Mouse (Mus musculus): ENCODE results near the gene Gm10382.
"Not testable (repeated sequence)": the region's sequence is repeated elsewhere in the genome, so short reads cannot be mapped to it uniquely, and the experiment has no call there.

Gene Gm10382

DNA sequence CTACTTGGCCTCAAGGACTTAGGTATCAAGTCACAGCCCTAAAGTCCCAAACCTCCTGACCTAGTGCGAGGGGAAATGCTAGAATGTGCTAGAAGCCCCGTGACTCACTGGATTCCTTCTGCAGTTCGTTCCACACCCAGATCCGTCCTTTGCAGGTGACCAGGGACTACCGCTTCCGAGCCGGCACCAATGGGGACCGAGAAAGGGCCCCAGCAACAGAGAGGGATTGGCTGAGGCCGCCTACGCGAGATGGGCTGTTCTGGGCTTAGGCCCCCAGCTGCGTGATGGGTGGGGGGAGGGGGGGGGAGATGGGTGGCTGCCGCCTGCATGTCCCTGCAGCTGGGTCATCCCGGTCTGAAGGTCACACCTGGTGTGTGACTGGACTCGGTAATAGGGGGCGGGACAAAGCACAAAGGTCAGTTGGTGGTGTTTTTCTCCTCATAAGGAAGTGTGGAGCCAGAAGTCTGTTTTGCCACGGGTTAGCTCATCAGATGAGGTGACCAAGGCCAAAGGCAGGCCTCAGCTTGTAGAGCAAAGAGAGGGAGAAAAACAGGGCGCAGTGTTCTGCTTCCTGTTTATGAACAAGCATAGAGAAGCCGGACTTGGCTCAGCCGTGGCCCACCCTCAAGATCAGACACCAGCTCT lies 4.0 kb downstream of the Gm10382 start:
- in situ Hi-C loops (cut with MboI, MseI): no loop called here

DNA sequence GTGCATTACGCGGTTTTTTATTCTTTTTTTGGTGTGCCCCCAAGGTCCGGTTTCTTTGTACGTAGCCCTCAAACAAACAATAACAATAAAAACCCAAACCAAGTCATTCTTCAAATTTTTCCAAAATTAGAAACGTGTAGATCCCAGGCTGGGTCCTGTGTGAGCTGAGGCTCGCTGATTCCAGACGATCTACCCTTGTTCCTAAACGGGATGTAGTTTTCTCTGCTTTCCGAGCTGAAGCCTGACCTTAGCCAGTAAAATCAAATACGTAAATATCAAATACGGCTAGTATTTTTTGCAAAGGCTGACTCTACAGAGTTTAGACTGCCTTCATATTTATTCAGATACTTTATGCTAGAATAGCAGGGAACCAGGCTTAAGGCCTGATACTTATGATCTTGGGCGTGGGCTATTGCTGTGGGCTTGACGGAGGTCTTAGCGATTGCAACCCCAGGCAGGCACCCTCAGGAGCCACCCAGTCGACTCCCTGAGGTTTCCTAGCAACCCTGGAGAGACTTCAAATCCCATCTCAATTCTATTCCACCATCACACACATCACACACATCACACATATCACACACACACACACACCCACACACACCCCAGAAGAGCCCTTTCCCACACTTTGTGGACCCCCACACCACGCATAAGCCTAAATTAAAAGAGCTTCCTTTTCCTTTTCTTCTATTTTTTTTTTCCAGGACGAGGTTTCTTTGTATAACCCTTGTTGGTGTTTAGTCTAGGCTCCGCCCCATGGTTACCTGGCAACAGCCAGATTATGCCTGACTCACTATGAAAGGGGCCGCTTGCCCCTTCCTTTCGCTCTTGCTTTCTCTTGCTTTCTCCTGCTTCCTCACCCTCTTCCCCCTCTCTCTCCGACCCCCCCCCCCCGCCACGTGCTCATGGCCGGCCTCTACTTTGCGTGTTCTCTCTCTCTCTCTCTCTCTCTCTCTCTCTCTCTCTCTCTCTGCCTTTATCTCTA lies 4.8 kb downstream of the Gm10382 start:
- in situ Hi-C loops (cut with MboI, MseI): no loop called here

- in situ Hi-C loops (cut with MboI, MseI): no loop called here
Observed at GRCm38 (mm10) chr5:125395008-125395407, 5.9 kb downstream of the Gm10382 start.

GRCm38 (mm10) chr5:125400903-125401302 lies 11.8 kb downstream of the Gm10382 start:
- in situ Hi-C loops (cut with MboI, MseI): no loop called here

- in situ Hi-C loops (cut with MboI, MseI): no loop called here
Observed at GRCm38 (mm10) chr5:125402476-125402875, 13.4 kb downstream of the Gm10382 start.

GRCm38 (mm10) chr5:125402991-125403390 lies 13.9 kb downstream of the Gm10382 start:
- in situ Hi-C loops (cut with MboI, MseI): no loop called here

DNA sequence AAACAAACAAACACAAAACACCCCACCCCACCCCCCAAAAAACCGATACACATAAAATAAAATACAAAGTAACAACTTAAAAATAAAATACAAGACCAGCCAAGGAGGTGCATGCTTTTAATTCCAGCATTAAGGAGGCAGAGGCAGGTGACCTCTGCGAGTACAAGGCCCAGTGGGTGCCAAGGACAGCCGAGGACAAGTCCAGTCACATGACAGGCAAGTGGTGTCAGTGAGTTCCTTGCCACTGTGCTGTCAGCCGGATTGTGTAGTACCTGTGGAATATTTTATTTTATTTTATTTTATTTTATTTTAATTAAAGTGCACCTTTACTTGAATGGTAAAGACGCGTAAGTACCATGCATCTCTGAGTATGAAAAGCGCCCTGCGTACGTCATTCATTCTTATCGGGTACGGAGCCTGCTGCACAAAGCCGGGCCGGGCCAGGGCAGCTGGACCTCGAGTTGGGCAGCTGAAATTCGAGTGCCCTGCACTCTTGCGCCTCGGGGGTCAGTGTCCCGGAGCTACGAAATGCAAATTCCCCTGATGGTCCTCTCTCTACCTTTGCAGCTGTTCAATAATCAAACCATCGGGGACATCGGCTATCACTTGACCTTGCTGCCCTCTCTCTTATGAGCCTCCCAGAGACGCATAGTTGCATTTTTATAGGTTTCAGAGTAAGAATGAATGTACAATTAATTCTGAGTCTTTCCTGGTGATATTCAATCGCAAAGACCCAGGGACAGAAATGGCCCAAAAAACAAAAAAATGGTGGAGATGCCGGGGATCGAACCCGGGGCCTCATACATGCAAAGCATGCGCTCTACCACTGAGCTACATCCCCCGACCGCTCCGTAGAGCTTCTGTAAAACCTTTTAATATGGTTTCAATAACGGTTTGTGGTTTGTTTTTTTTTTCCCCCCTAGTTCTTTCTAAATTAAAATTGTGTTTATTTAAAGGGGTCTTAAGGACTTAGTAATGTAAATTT lies 14.7 kb downstream of the Gm10382 start:
- in situ Hi-C loops (cut with MboI, MseI): no loop called here

- in situ Hi-C loops (cut with MboI, MseI): no loop called here
Observed at GRCm38 (mm10) chr5:125404536-125404902, 15.4 kb downstream of the Gm10382 start.

DNA sequence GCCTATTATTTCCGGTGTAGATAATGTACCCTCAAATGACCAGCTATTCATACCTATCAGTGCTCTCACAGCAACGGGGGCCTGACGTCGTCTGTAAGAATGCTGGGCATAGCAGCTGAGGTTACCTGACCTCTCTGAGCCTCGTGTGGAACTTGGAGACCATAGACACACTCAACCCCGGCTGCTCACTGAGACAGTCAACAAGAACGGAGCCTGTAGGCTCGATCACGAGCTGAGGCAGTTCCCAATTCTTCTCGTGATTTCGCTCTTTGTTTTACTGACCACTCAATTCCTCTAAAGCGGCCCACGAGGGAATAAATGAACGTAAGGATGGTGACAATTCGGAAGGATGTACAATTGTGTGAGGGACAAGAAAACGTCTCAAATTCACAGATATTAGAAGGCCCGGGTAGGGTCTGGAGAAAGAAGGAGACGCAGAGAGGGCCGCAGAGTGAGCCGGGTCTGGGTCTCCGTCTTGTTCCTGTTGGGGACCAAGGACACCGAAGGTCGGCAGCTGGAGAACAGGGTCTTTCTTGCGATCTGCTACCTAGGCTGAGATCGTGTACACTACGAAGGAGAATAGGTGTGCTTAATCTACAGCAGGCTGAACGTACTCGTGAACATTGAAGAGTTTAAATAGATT lies 15.9 kb downstream of the Gm10382 start:
- in situ Hi-C loops (cut with MboI, MseI): no loop called here

DNA sequence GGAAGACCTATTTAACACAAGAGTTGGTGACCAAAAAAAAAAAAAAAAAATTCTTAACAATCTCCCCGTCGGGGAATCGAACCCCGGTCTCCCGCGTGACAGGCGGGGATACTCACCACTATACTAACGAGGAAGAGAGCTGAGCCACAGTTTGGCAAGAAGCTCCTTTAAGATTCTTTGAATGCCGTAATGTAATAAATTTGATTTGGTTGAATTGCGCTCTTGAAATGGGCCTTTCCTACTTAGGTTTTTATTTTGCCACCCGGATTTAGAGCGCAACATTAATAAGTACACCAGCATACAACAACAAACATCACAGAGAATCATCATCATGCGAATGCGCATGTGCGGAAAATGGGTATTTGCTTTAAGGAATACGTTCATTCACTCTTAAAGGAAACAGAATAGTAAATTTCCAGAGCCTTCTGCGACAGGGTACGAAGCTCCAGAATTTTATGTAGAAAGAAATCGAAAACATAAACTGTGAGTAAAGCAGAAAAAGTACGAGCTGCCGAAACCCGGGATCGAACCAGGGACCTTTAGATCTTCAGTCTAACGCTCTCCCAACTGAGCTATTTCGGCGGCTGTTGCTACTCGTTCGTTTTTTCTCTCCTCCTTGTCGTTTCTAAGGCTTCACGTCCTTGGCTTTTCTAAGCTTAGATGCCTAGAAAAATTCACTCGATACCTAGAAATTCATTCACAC lies 16.6 kb downstream of the Gm10382 start:
- in situ Hi-C loops (cut with MboI, MseI): no loop called here

DNA sequence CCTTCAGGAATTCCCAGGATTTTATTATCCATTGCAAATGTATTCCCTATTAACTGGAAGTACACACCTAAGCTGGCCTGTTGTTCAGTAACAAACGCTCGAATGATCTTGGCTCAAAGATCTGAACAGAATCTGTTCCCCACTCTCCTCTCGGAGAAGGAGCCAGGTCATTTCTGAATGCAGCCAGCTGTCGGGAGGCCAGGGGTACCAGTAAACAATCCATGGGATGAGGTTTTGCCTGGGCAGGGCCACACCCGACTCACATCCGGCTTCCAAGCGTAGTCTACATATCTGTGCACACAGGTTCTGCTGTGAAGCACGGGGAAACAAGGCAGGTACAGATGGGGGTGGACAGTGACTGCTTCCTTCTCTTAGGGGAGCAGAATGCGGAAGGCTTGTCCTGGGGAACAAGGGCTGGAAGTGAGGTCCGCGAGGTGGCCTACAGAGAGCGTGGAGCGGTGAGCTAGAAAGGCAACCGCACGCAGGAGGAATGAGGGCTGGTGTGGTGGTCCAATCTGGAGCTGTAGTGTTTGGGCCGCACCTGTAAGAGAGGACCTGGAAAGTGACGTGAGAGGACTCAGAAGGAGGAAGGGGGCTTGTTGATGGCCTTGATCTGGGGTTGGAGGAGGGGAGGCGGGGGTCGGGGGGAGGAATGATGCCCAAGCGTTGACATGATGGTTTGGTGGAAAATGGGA lies 17.3 kb downstream of the Gm10382 start:
- in situ Hi-C loops (cut with MboI, MseI): no loop called here

DNA sequence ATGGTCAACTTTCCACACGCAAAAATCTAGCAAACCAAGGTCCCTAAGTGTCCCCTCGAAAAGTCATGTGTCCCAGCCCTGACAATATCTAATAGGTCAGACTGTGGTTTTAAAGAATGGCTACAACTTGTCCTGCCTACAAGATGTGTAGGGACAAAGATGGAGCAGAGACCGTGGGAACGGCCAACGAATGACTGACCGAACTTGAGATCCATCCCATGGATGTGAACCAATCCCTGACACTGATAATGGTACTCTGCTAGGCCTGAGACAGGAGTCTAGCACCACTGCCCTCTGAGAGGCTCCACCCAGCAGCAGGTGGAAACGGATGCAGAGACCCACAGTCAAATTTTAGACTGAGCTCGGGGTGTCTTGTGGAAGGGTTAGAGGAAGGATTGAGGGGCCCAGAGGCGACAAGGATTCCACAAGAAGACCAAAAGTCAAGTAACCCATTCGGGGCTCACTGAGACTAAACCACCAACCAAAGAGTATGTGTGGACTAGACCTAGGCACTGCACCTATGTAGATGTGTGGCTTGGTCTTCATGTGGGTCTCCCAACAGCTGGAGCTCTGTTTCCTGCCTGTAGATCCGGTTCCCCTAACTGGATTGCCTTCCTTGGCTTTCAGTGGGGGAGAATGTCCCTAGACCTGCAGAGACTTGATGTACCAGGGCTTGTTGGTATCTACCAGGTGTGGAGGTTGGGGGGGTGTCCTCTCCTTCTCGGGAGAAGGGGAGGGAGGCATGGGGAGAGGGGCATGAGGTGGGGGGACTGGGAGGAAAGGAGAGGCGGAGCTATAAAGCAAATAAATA lies 18.1 kb downstream of the Gm10382 start:
- in situ Hi-C loops (cut with MboI, MseI): no loop called here

DNA sequence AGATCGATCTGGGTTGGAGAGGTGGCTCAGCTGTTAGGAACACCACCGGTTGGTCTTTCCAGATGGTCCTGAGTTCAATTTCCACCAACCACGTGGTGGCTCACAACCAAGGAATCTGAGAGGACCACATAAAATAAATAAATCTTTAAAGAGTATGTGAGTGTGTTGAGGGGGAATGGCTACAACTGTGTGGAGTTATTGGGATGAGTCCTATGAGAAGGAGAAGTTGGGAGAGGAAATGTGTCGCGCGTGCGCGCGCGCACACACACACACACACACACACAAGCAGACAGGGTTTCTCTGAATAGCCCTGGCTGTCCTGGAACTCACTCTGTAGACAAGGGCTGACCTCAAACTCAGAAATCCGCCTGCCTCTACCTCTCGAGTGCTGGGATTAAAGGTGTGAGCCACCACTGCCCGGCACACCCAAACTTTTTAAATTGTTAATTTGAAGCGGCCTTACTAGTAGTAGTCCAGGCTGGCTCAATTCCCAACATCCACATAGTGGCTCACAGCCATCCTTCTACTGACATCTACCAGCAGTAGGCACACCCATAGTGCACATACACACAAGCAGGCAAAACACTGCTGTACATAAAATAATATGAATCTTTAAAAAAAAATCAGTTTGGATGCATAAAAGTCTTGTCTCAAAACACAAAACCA lies 18.9 kb downstream of the Gm10382 start:
- in situ Hi-C loops (cut with MboI, MseI): no loop called here

- in situ Hi-C loops (cut with MboI, MseI): no loop called here
Observed at GRCm38 (mm10) chr5:125408842-125409241, 19.7 kb downstream of the Gm10382 start.

DNA sequence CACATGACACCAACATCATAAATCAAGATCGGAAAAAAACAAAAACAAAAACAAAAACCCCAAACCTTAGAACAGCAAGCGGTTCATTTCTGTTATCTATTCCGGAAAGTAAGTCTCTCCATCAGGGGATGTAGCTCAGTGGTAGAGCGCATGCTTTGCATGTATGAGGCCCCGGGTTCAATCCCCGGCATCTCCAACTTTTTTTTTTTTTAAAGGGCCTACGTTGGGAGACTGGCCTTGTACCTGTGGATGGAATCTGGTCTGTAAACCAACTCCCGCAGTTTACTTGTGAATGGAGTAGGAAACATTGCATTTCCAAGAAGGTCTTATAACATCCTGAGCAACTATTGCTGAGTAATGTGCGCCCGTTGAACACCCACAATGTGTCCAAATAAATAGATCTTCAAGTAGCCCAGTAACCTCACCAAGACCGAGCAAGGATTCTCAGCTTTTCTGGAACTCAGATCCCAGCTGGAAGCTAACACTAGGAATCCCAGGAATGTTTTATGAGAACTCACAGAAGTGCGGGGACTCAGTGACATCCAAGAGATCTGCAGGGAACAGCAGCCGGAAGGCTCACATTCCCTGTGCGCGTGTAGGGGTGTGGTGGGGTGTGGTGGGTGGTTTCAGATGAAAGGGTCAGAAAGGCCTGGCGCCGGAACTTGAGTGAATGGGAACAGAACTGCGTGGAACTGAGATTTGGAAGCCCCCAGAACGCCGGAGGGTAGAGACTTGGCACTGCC lies 20.4 kb downstream of the Gm10382 start:
- in situ Hi-C loops (cut with MboI, MseI): no loop called here

- in situ Hi-C loops (cut with MboI, MseI): no loop called here
Observed at GRCm38 (mm10) chr5:125411972-125412530, 22.9 kb downstream of the Gm10382 start.

GRCm38 (mm10) chr5:125412536-125412935 lies 23.4 kb downstream of the Gm10382 start:
- in situ Hi-C loops (cut with MboI, MseI): not testable (repeated sequence)

DNA sequence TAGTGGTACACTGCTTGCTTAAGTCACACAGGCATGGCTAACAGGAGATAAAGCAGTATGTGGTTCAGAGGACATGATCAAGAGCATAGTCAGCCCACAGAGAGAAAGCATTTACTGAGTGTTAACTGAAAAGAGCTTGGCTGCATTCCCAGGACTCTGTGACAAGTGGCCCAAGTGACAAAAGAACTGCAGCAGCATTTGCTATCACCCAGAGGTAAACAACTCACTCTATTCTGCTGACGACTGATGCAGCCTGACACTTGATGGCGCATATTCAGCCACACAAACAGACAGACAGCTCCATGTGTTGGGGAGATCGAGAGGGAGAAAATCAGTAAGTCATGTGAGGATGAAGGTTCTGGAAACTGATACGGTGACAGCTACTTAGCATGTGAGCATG lies 24.6 kb downstream of the Gm10382 start:
- in situ Hi-C loops (cut with MboI, MseI): no loop called here
